ENCODE assay signal across 8 mouse cellular contexts in the genomic region with DNA sequence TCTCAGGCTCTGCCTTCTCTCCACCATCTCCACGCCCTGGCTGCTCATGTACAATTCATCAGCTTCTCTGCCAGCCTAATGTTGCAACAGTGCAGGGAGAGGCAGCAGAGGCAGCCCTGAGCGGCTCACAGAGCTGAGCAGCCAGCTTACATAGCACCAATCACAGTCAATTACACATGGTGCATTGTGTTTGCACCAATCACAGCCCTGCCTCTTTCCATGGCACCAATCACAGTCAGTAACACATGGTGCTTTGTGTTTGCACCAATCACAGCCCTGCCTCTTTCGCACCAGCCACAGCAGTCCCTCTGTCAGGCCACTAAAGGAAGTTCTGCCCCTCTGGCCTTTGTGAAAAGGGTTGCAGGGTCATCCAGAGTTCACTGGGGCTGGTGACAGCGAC. TPM values are rescaled to one million over a fixed set of nuclear protein-coding genes. Genes with fewer than 3 reads are reported as not detected.
A peak's percentile ranks its signal among the peaks of the same experiment; 100 is the strongest.
DNase-seq lines count a peak whose midpoint lies in the region; ATAC-seq and TF ChIP-seq lines count a peak whose summit lies in the region.

No protein-coding gene starts in this region.

- 1% methylated on average over 4 of the region's 4 CpGs for WGBS in forebrain, embryonic 13.5 days
- 10% methylated on average over 4 of the region's 4 CpGs for WGBS in heart, postnatal 0 days
- WGBS in liver, embryonic 12.5 days (ENCODE audit: insufficient replicate concordance): 19% methylated on average over 4 of the region's 4 CpGs
- 54% methylated on average over 4 of the region's 4 CpGs for WGBS in thymus, adult 2 months

- no peaks in the 10 kb centered on the region for H3K79me2 ChIP-seq in CH12.LX (replicated peaks; ENCODE audit: control insufficient read depth, extremely low read depth, insufficient read depth, poor library complexity, severe bottlenecking)
- H3K79me2 ChIP-seq in myocyte (ENCODE audit: control insufficient read depth, insufficient read depth): no peaks in the 10 kb centered on the region

- H3K27ac ChIP-seq in CH12.LX (ENCODE audit: insufficient read depth, low read depth): no peak overlapping the region
- H3K27ac ChIP-seq in forebrain, embryonic 13.5 days: peak overlapping the region; percentile 97
- no peak overlapping the region for H3K27ac ChIP-seq in heart, postnatal 0 days (ENCODE audit: low read depth)
- no peak overlapping the region for H3K27ac ChIP-seq in liver, embryonic 12.5 days
- no peak overlapping the region for H3K27ac ChIP-seq in thymus, adult 2 months (ENCODE audit: control insufficient read depth, insufficient read depth, low read length)

- H3K4me1 ChIP-seq in CH12.LX (ENCODE audit: control insufficient read depth in 1 of 2, insufficient read depth in 2 of 2): peaks cover 9 to 29% of the 10 kb centered on the region in 2 experiments
- H3K4me1 ChIP-seq in forebrain, embryonic 13.5 days: peaks cover 16% of the 10 kb centered on the region
- H3K4me1 ChIP-seq in heart, postnatal 0 days (ENCODE audit: control insufficient read depth, insufficient read depth): no peaks in the 10 kb centered on the region
- 0 out of 2 replicates have a peak, but pooled peaks cover 8% of the 10 kb centered on the region for H3K4me1 ChIP-seq in liver, embryonic 12.5 days
- H3K4me1 ChIP-seq in thymus, adult 2 months (replicated peaks; ENCODE audit: control insufficient read depth, insufficient read depth, low read length): peaks cover 2% of the 10 kb centered on the region; the same call in 1 of the 2 replicates

- TF ChIP-seq EP300 in CH12.LX (IDR thresholded peaks at IDR 0.05; ENCODE audit: low read length): no peak
- TF ChIP-seq EP300 in heart, postnatal 0 days (IDR thresholded peaks at IDR 0.05; ENCODE audit: low read depth): no peak

- H3ac ChIP-seq in myocyte (ENCODE audit: control insufficient read depth, insufficient read length): no peak overlapping the region

- peak; percentile 100 for ATAC-seq in forebrain, embryonic 13.5 days
- peak; percentile 92 for ATAC-seq in heart, postnatal 0 days (ENCODE audit: insufficient read depth, low read depth)
- peak; percentile 85 for ATAC-seq in liver, embryonic 12.5 days

- H3K27me3 ChIP-seq in CH12.LX (replicated peaks): no peaks in the 10 kb centered on the region
- H3K27me3 ChIP-seq in forebrain, embryonic 13.5 days: no peaks in the 10 kb centered on the region
- no peaks in the 10 kb centered on the region for H3K27me3 ChIP-seq in heart, postnatal 0 days (ENCODE audit: control insufficient read depth, insufficient read depth, low read length)
- no peaks in the 10 kb centered on the region for H3K27me3 ChIP-seq in liver, embryonic 12.5 days (replicated peaks)
- H3K27me3 ChIP-seq in myocyte (ENCODE audit: control insufficient read depth, insufficient read depth, insufficient read length): no peaks in the 10 kb centered on the region
- H3K27me3 ChIP-seq in thymus, adult 2 months (ENCODE audit: control insufficient read depth, insufficient read depth, low read length): no peaks in the 10 kb centered on the region

- in situ Hi-C loops in CH12.LX (cut with MboI; ENCODE audit: low pct_ligation_motif_present, low pct_unique_long_range_greater_than_20kb, low sequenced_read_pairs): no loop called here

- peak; percentile 66 for DNase-seq in CH12.LX (ENCODE audit: extremely low read depth)
- peak; percentile 95 for DNase-seq in brain, embryonic 18.5 days (ENCODE audit: low read depth, low spot score)
- DNase-seq in heart, postnatal 0 days (ENCODE audit: low spot score): peak; percentile 65
- peak; percentile 65 to 85 for DNase-seq in kidney, postnatal 25 days
- peak; percentile 17 for DNase-seq in thymus, adult 2 months

- H3K4me3 ChIP-seq in CH12.LX (replicated peaks in 1 of 3; ENCODE audit: low read depth in 2 of 3, low read length in 2 of 3, poor library complexity in 1 of 3): no peak overlapping the region
- H3K4me3 ChIP-seq in forebrain, embryonic 13.5 days: peak overlapping the region; percentile 30
- H3K4me3 ChIP-seq in heart, postnatal 0 days (ENCODE audit: low read depth, low read length): peak overlapping the region; percentile 5; the same call in 1 of the 2 replicates
- no peak overlapping the region for H3K4me3 ChIP-seq in liver, embryonic 12.5 days
- no peak overlapping the region for H3K4me3 ChIP-seq in myocyte
- H3K4me3 ChIP-seq in thymus, adult 2 months (ENCODE audit: control insufficient read depth, insufficient read depth, low read length): no peak overlapping the region

- H3K9ac ChIP-seq in CH12.LX (ENCODE audit: insufficient read depth, low read depth): no peak overlapping the region
- peak overlapping the region; percentile 60 for H3K9ac ChIP-seq in forebrain, embryonic 13.5 days
- H3K9ac ChIP-seq in heart, postnatal 0 days (replicated peaks; ENCODE audit: low read depth, low read length): no peak overlapping the region
- no peak overlapping the region for H3K9ac ChIP-seq in liver, embryonic 12.5 days

- TF ChIP-seq POLR2A in CH12.LX (IDR thresholded peaks at IDR 0.05; ENCODE audit: low read depth, low read length): peak; percentile 31; the same call in 1 of the 2 replicates
- no peak for TF ChIP-seq POLR2A in myocyte (IDR thresholded peaks at IDR 0.05; ENCODE audit: insufficient read length, low read depth)
- no peak for TF ChIP-seq POLR2A in thymus, adult 2 months (IDR thresholded peaks at IDR 0.05; ENCODE audit: control insufficient read depth, extremely low read depth, insufficient read depth, low read length, poor library complexity)

- H3K36me3 ChIP-seq in CH12.LX (replicated peaks in 1 of 2; ENCODE audit: control insufficient read depth in 1 of 2, insufficient read depth in 1 of 2, low read length in 1 of 2) (no peaks in the 10 kb centered on the region), myocyte (ENCODE audit: control insufficient read depth, insufficient read depth) (no peaks in the 10 kb centered on the region)
- H3K36me3 ChIP-seq in forebrain, embryonic 13.5 days (ENCODE audit: poor library complexity, severe bottlenecking): no peaks in the 10 kb centered on the region
- no peaks in the 10 kb centered on the region for H3K36me3 ChIP-seq in heart, postnatal 0 days (replicated peaks; ENCODE audit: control insufficient read depth, insufficient read depth, low read length)
- H3K36me3 ChIP-seq in liver, embryonic 12.5 days: no peaks in the 10 kb centered on the region
- no peaks in the 10 kb centered on the region for H3K36me3 ChIP-seq in thymus, adult 2 months (ENCODE audit: control insufficient read depth, insufficient read depth, low read length)

- TF ChIP-seq CTCF in CH12.LX (conservative IDR thresholded peaks at IDR 0.05 in 1 of 2, IDR thresholded peaks at IDR 0.05 in 1 of 2; ENCODE audit: low read depth in 2 of 2, low read length in 2 of 2): no peak
- no peak for TF ChIP-seq CTCF in heart, postnatal 0 days (IDR thresholded peaks at IDR 0.05; ENCODE audit: low read depth)
- no peak for TF ChIP-seq CTCF in thymus, adult 2 months (IDR thresholded peaks at IDR 0.05; ENCODE audit: borderline replicate concordance, control insufficient read depth, extremely low read depth, insufficient read depth, low read length, poor library complexity)

- TF ChIP-seq RAD21 in CH12.LX (IDR thresholded peaks at IDR 0.05; ENCODE audit: low read depth, low read length): no peak

- H3K9me3 ChIP-seq in CH12.LX (replicated peaks; ENCODE audit: low read length): no peaks in the 10 kb centered on the region
- no peaks in the 10 kb centered on the region for H3K9me3 ChIP-seq in forebrain, embryonic 13.5 days (replicated peaks)
- no peaks in the 10 kb centered on the region for H3K9me3 ChIP-seq in heart, postnatal 0 days (replicated peaks; ENCODE audit: control insufficient read depth, low read length)
- no peaks in the 10 kb centered on the region for H3K9me3 ChIP-seq in liver, embryonic 12.5 days (replicated peaks)

- dilution Hi-C loops in CH12.LX (cut with MboI; ENCODE audit: extremely low pct_ligation_motif_present, extremely low pct_unique_long_range_greater_than_20kb, low sequenced_read_pairs): no loop called here

- no peak overlapping the region for H3K4me2 ChIP-seq in CH12.LX (ENCODE audit: insufficient read depth, low read depth, poor library complexity, severe bottlenecking)
- peak overlapping the region; percentile 58 for H3K4me2 ChIP-seq in forebrain, embryonic 13.5 days
- H3K4me2 ChIP-seq in heart, postnatal 0 days (ENCODE audit: low read depth, low read length): peak overlapping the region; percentile 37; the same call in 1 of the 2 replicates
- H3K4me2 ChIP-seq in liver, embryonic 12.5 days: no peak overlapping the region
- peak overlapping the region; percentile 52 for H3K4me2 ChIP-seq in myocyte (ENCODE audit: low read depth)

TF ChIP-seq in CH12.LX, 34 proteins besides CTCF, POLR2A, EP300 and RAD21 (continues in another document):
- no peak for TF ChIP-seq BHLHE40 (IDR thresholded peaks at IDR 0.05; ENCODE audit: low read depth, low read length)
- TF ChIP-seq CHD2 (IDR thresholded peaks at IDR 0.05; ENCODE audit: low read length): peak; percentile 45; the same call in 1 of the 2 replicates
- TF ChIP-seq PAX5 (IDR thresholded peaks at IDR 0.05; ENCODE audit: low read length): no peak

TF ChIP-seq in myocyte, 11 proteins besides CTCF, POLR2A, EP300 and RAD21 (continues in another document):
- TF ChIP-seq CEBPB (IDR thresholded peaks at IDR 0.05; ENCODE audit: insufficient read depth, poor library complexity, severe bottlenecking) (no peak), MYOD1 (IDR thresholded peaks at IDR 0.05; ENCODE audit: control insufficient read depth in 1 of 3, insufficient read length in 2 of 3, low read depth in 2 of 3) (no peak)

RNA-seq across cellular contexts. Expression of gene Etv3, which starts 40.9 kb away (rescaled TPM):
- total RNA-seq in CH12.LX (2012; rRNA removed): 12.6 and 13.1 TPM in 2 replicates
- total RNA-seq in CH12.LX (2014; rRNA removed): 16.8 and 17.3 TPM in 2 replicates
- 22.7 and 24.1 TPM in 2 replicates for polyA plus RNA-seq in CH12.LX (2012; ENCODE audit: insufficient read length, low read depth)
- 10.6 and 11.8 TPM in 2 replicates for polyA plus RNA-seq in forebrain, embryonic 13.5 days (2015; fragmentation: Nextera tagmentation; extraction: Ambion mirVana)
- 14.2 and 15.3 TPM in 2 replicates for total RNA-seq in heart, postnatal 0 days (2014; rRNA removed; ENCODE audit: low replicate concordance)
- polyA plus RNA-seq in heart, postnatal 0 days (2015; fragmentation: Nextera tagmentation; extraction: Ambion mirVana): 7.8 and 8.1 TPM in 2 replicates
- polyA plus RNA-seq in liver, embryonic 12.5 days (2016; fragmentation: Nextera tagmentation; extraction: Ambion mirVana): 5.2 and 5.6 TPM in 2 replicates
- polyA plus RNA-seq in myocyte (2012; fragmentation: generic; extraction: Trizol): 4.6 TPM
- 38.4 and 40.9 TPM in 2 replicates for polyA plus RNA-seq in thymus, adult 2 months (2012; rRNA removed)

RNA-seq across cellular contexts. Expression of gene Arhgef11, which starts 51.3 kb away (rescaled TPM):
- total RNA-seq in CH12.LX (2012; rRNA removed) (7.7 and 8.7 TPM in 2 replicates), CH12.LX (2014; rRNA removed) (5.0 and 5.6 TPM in 2 replicates)
- polyA plus RNA-seq in CH12.LX (2012; ENCODE audit: insufficient read length, low read depth) (7.6 and 11.7 TPM in 2 replicates), myocyte (2012; fragmentation: generic; extraction: Trizol) (6.1 TPM)
- 18.2 and 20.4 TPM in 2 replicates for polyA plus RNA-seq in forebrain, embryonic 13.5 days (2015; fragmentation: Nextera tagmentation; extraction: Ambion mirVana)
- 18.6 and 29.9 TPM in 2 replicates for total RNA-seq in heart, postnatal 0 days (2014; rRNA removed; ENCODE audit: low replicate concordance)
- 4.5 and 5.3 TPM in 2 replicates for polyA plus RNA-seq in heart, postnatal 0 days (2015; fragmentation: Nextera tagmentation; extraction: Ambion mirVana)
- 4.2 and 4.9 TPM in 2 replicates for polyA plus RNA-seq in liver, embryonic 12.5 days (2016; fragmentation: Nextera tagmentation; extraction: Ambion mirVana)
- 32.1 and 37.0 TPM in 2 replicates for polyA plus RNA-seq in thymus, adult 2 months (2012; rRNA removed)

Comparison
In these comparisons a context has a peak if more than half of its experiments do, and no peak if none do; other contexts are left out.
1. DNase-seq: peak in every context shown above with its lines; median percentile 95 in brain, embryonic 18.5 days; 75 in kidney, postnatal 25 days; 66 in CH12.LX; 65 in heart, postnatal 0 days; 17 in thymus, adult 2 months.
2. H3K4me2 ChIP-seq: peak in forebrain, embryonic 13.5 days (single experiment), heart, postnatal 0 days (single experiment) and myocyte (single experiment); none in CH12.LX (single experiment) and liver, embryonic 12.5 days (single experiment).
3. H3K4me3 ChIP-seq: peak in forebrain, embryonic 13.5 days (single experiment) and heart, postnatal 0 days (single experiment); none in CH12.LX (0 of 3), liver, embryonic 12.5 days (single experiment), myocyte (single experiment) and thymus, adult 2 months (single experiment).
4. Peak in every context shown above with its lines, with median percentiles within 50 percentile points of each other: ATAC-seq.